Mouse (Mus musculus): ENCODE results near the gene Slc6a3.

- TF ChIP-seq CTCF (IDR thresholded peaks at IDR 0.05; ENCODE audit: borderline replicate concordance, insufficient read depth, low read length): no peak
- TF ChIP-seq POLR2A (IDR thresholded peaks at IDR 0.05; ENCODE audit: low read depth, low read length): no peak
These were observed 43.4 kb upstream of the Slc6a3 start for GRCm38 (mm10) chr13:73493183-73493582.

All from embryonic fibroblast, embryonic 13.5 days (primary cell).